Mouse (Mus musculus): Measurements from ENCODE around the gene Actn4. TPM values are rescaled to one million over a fixed set of nuclear protein-coding genes. Genes with fewer than 3 reads are reported as not detected.
A peak's percentile ranks its signal among the peaks of the same experiment; 100 is the strongest.

The Actn4 gene
- total RNA-seq, 4 experiments from 2014 or later = 161 to 178 (median 177) TPM

GRCm38 (mm10) chr7:28924802-28925201 is 37.3 kb downstream of the Actn4 start:
- DNase-seq (ENCODE audit: low spot score in 2 of 2) = no peak

GRCm38 (mm10) chr7:28923865-28924291 is 38.3 kb downstream of the Actn4 start:
- DNase-seq (ENCODE audit: low spot score in 2 of 2) = no peak

GRCm38 (mm10) chr7:28922606-28923005 is 39.5 kb downstream of the Actn4 start:
- peak in 1 of 2 experiments; percentile 67 for DNase-seq (ENCODE audit: low spot score in 2 of 2)

- no peak for DNase-seq (ENCODE audit: low spot score in 2 of 2)
Observed at GRCm38 (mm10) chr7:28921722-28922465, 40.2 kb downstream of the Actn4 start.

- DNase-seq (ENCODE audit: low spot score in 2 of 2) = no peak
Observed at GRCm38 (mm10) chr7:28921178-28921577, 41.0 kb downstream of the Actn4 start.

GRCm38 (mm10) chr7:28919815-28920214 is 42.3 kb downstream of the Actn4 start:
- no peak for DNase-seq (ENCODE audit: low spot score in 2 of 2)

GRCm38 (mm10) chr7:28918540-28918939 is 43.6 kb downstream of the Actn4 start:
- no peak for DNase-seq (ENCODE audit: low spot score in 2 of 2)

- no peak for DNase-seq (ENCODE audit: low spot score in 2 of 2)
Observed at GRCm38 (mm10) chr7:28917503-28918426, 44.4 kb downstream of the Actn4 start.

GRCm38 (mm10) chr7:28916491-28916890 is 45.6 kb downstream of the Actn4 start:
- DNase-seq (ENCODE audit: low spot score in 2 of 2) = no peak

- DNase-seq (ENCODE audit: low spot score in 2 of 2) = no peak
Observed at GRCm38 (mm10) chr7:28913171-28913570, 49.0 kb downstream of the Actn4 start.

GRCm38 (mm10) chr7:28911632-28912031 is 50.5 kb downstream of the Actn4 start:
- no peak for DNase-seq (ENCODE audit: low spot score in 2 of 2)

GRCm38 (mm10) chr7:28907195-28907594 is 54.9 kb downstream of the Actn4 start:
- no peak for DNase-seq (ENCODE audit: low spot score in 2 of 2)

- DNase-seq (ENCODE audit: low spot score in 2 of 2) = peak in 1 of 2 experiments; percentile 87
Observed at GRCm38 (mm10) chr7:28903778-28904177, 58.4 kb downstream of the Actn4 start.

- peak in 1 of 2 experiments; percentile 91 for DNase-seq (ENCODE audit: low spot score in 2 of 2)
Observed at GRCm38 (mm10) chr7:28902809-28903208, 59.3 kb downstream of the Actn4 start.

GRCm38 (mm10) chr7:28902180-28902579 is 60.0 kb downstream of the Actn4 start:
- DNase-seq (ENCODE audit: low spot score in 2 of 2) = no peak

GRCm38 (mm10) chr7:28901311-28902125 is 60.6 kb downstream of the Actn4 start:
- peak in 1 of 2 experiments; percentile 80 for DNase-seq (ENCODE audit: low spot score in 2 of 2)

- DNase-seq (ENCODE audit: low spot score in 2 of 2) = no peak
Observed at GRCm38 (mm10) chr7:28899972-28900371, 62.2 kb downstream of the Actn4 start.

GRCm38 (mm10) chr7:28897661-28898060 is 64.5 kb downstream of the Actn4 start:
- DNase-seq (ENCODE audit: low spot score in 2 of 2) = no peak

- DNase-seq (ENCODE audit: low spot score in 2 of 2) = no peak
Observed at GRCm38 (mm10) chr7:28894942-28895341, 67.2 kb downstream of the Actn4 start.

GRCm38 (mm10) chr7:28893643-28894265 is 68.4 kb downstream of the Actn4 start:
- no peak for DNase-seq (ENCODE audit: low spot score in 2 of 2)

- DNase-seq (ENCODE audit: low spot score in 2 of 2) = no peak
Observed at GRCm38 (mm10) chr7:28892601-28893000, 69.5 kb downstream of the Actn4 start.

Measured in left cerebral cortex, adult 8-10 months (tissue).